In the genomic region with DNA sequence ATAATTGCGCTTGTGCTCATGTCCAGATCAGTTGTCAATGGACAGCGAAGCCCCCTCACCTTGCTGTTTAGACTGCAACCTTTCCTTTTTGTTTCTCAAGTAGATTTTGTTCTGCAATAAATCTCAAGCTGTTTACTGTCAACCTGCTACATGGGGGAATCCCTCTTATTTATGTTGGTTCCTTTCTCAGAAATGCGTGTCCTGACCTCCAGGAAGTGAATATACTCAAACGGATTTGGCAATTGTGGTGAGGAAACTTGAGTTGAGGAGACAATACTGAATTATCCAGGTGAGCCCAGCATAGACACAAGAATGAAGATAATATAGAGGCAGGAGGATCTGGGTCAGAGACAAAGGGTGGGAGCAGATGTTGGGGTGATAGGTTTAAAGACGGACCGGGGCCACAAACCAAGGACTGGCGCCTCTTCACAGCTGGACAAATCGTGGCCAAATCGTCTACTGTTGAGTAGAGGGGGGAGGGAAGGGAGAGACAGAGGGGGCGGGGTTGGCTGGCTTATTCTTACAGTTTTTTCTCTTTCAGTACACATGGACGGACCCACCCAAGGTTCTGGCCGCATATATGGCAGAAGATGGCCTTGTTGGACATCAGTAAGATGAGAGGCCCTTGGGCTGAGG, we compare ENCODE assay signal across 21 mouse cellular contexts. TPM values are rescaled to one million over a fixed set of nuclear protein-coding genes. Genes with fewer than 3 reads are reported as not detected.
DNase-seq lines count a peak whose midpoint lies in the region; ATAC-seq lines count a peak whose summit lies in the region.
"Had no signal": no experiment of that assay in that cellular context is flagged by ENCODE, and none has a peak within 500 bp of the region (broad histone marks: within the 10 kb centered on the region; RNA-seq: fewer than 3 reads in every experiment).

No protein-coding gene starts in this region.

- H3K27ac ChIP-seq in forebrain, embryonic 16.5 days (ENCODE audit: low read length), result peak overlapping the region; percentile 11; the same call in 1 of the 2 replicates
- no peak overlapping the region for H3K27ac ChIP-seq in forebrain, embryonic 14.5 days (ENCODE audit: low read depth, low read length)
- H3K27ac ChIP-seq: heart, embryonic 10.5 days; hindbrain, embryonic 12.5 days; limb, embryonic 10.5 days had no signal

- no peak overlapping the region for H3K9ac ChIP-seq in forebrain, embryonic 16.5 days (replicated peaks; ENCODE audit: low read depth, low read length)
- no peak overlapping the region for H3K9ac ChIP-seq in forebrain, embryonic 14.5 days (ENCODE audit: low read length)
- H3K9ac ChIP-seq: hindbrain, embryonic 12.5 days had no signal

- H3K27me3 ChIP-seq in forebrain, embryonic 16.5 days (replicated peaks; ENCODE audit: control insufficient read depth, insufficient read depth, low read length), result no peaks in the 10 kb centered on the region
- no peaks in the 10 kb centered on the region for H3K27me3 ChIP-seq in forebrain, embryonic 14.5 days (replicated peaks; ENCODE audit: control insufficient read depth, insufficient read depth, low read length)

- intact Hi-C loops in heart, postnatal 14 days (cut with DNase I), result no loop called here

- no peak for ATAC-seq in forebrain, embryonic 16.5 days
- no peak for ATAC-seq in forebrain, embryonic 14.5 days
- peak; percentile 38 for ATAC-seq in activated CD4-positive, CD25-positive, alpha-beta regulatory T cell, adult 4 months
- ATAC-seq in megakaryocyte progenitor cell, adult 5-6 weeks (replicated peaks; ENCODE audit: poor library complexity), result peak; percentile 18

- H3K4me1 ChIP-seq in forebrain, embryonic 16.5 days (replicated peaks; ENCODE audit: control insufficient read depth, insufficient read depth, low read length), result peaks cover 18% of the 10 kb centered on the region
- no peaks in the 10 kb centered on the region; the same call in 1 of the 2 replicates for H3K4me1 ChIP-seq in forebrain, embryonic 14.5 days (ENCODE audit: control insufficient read depth, insufficient read depth, low read length)
- H3K4me1 ChIP-seq: heart, embryonic 10.5 days; hindbrain, embryonic 12.5 days had no signal

- no peak for DNase-seq in forebrain, embryonic 14.5 days (ENCODE audit: low spot score)
- peak; percentile 14 for DNase-seq in CD4-positive helper T cell, adult 2 months (ENCODE audit: low read depth, low spot score)
- DNase-seq in heart, postnatal 14 days, result no peak
- no peak for DNase-seq in frontal cortex, adult 2 months (ENCODE audit: extremely low spot score in 1 of 2, low spot score in 1 of 2)
- DNase-seq: cerebellum, adult 9-10 months; gastrocnemius, postnatal 14 days; kidney, adult 8-10 months; kidney, postnatal 25 days had no signal

- H3K4me3 ChIP-seq in forebrain, embryonic 16.5 days (replicated peaks; ENCODE audit: low read length), result no peak overlapping the region
- H3K4me3 ChIP-seq in forebrain, embryonic 14.5 days (ENCODE audit: low read depth, low read length), result no peak overlapping the region
- H3K4me3 ChIP-seq: heart, embryonic 10.5 days; hindbrain, embryonic 12.5 days; limb, embryonic 10.5 days had no signal

- H3K36me3 ChIP-seq in forebrain, embryonic 16.5 days (ENCODE audit: control insufficient read depth, insufficient read depth), result no peaks in the 10 kb centered on the region
- no peaks in the 10 kb centered on the region for H3K36me3 ChIP-seq in forebrain, embryonic 14.5 days (ENCODE audit: control insufficient read depth, insufficient read depth, low read length)
- H3K36me3 ChIP-seq: heart, embryonic 10.5 days; hindbrain, embryonic 12.5 days; limb, embryonic 10.5 days had no signal

- no peaks in the 10 kb centered on the region for H3K9me3 ChIP-seq in forebrain, embryonic 16.5 days (ENCODE audit: control insufficient read depth, low read length)
- H3K9me3 ChIP-seq in forebrain, embryonic 14.5 days (replicated peaks; ENCODE audit: control insufficient read depth, low read length), result no peaks in the 10 kb centered on the region
- H3K9me3 ChIP-seq: heart, embryonic 10.5 days; hindbrain, embryonic 12.5 days; limb, embryonic 10.5 days had no signal

- WGBS in forebrain, embryonic 16.5 days, result 86% methylated on average over 12 of the region's 12 CpGs
- 88% methylated on average over 12 of the region's 12 CpGs for WGBS in forebrain, embryonic 14.5 days

- H3K4me2 ChIP-seq in forebrain, embryonic 16.5 days (ENCODE audit: low read length), result no peak overlapping the region
- no peak overlapping the region for H3K4me2 ChIP-seq in forebrain, embryonic 14.5 days (ENCODE audit: low read length)
- H3K4me2 ChIP-seq: hindbrain, embryonic 12.5 days; liver, embryonic 11.5 days had no signal

RNA-seq across cellular contexts. Expression of gene Gcg, which starts 22.5 kb away (rescaled TPM):
- polyA plus RNA-seq in forebrain, embryonic 16.5 days (2015; fragmentation: Nextera tagmentation; extraction: Ambion mirVana), result 2.7 and 2.8 TPM in 2 replicates
- polyA plus RNA-seq in forebrain, embryonic 14.5 days (2014; fragmentation: Nextera tagmentation; extraction: Ambion mirVana), result 2.7 and 3.0 TPM in 2 replicates
- not detected for polyA plus RNA-seq in activated CD4-positive, CD25-positive, alpha-beta regulatory T cell, adult 4 months (2017; shearing (Covaris generic))
- not detected in 2 replicates for total RNA-seq in megakaryocyte progenitor cell, adult 5-6 weeks (2015)
- total RNA-seq in megakaryocyte progenitor cell, adult 5-6 weeks (2017), result not detected in 2 replicates
- not detected for total RNA-seq in heart, postnatal 14 days (2021)
- polyA plus RNA-seq in frontal cortex, adult 2 months (2012; rRNA removed), result 0.08 and 0.13 TPM in 2 replicates
- total RNA-seq: adrenal gland, adult 18-20 months; gastrocnemius, postnatal 14 days; layer of hippocampus, adult 8-10 months; left cerebral cortex, adult 18-20 months had no signal
- polyA plus RNA-seq: C2C12; heart, postnatal 0 days; hindbrain, embryonic 12.5 days; urinary bladder, adult 2 months had no signal

RNA-seq across cellular contexts. Expression of gene Dpp4, which starts 48.9 kb away (rescaled TPM):
- polyA plus RNA-seq in forebrain, embryonic 16.5 days (2015; fragmentation: Nextera tagmentation; extraction: Ambion mirVana), result 1.3 and 1.8 TPM in 2 replicates
- polyA plus RNA-seq in forebrain, embryonic 14.5 days (2014; fragmentation: Nextera tagmentation; extraction: Ambion mirVana), result 1.6 and 1.7 TPM in 2 replicates
- 100 to 1,000 TPM in 1 of 2 experiments, 10 to 100 TPM in 1; 89.9 to 107 TPM for polyA plus RNA-seq in activated CD4-positive, CD25-positive, alpha-beta regulatory T cell, adult 4 months (2017; shearing (Covaris generic))
- 9.8 and 10.0 TPM in 2 replicates for total RNA-seq in megakaryocyte progenitor cell, adult 5-6 weeks (2015)
- total RNA-seq in megakaryocyte progenitor cell, adult 5-6 weeks (2017), result 13.8 and 16.4 TPM in 2 replicates
- 1 to 10 TPM; 7.2 to 8.2 TPM for total RNA-seq in heart, postnatal 14 days (2021)
- polyA plus RNA-seq in frontal cortex, adult 2 months (2012; rRNA removed), result 1.7 and 1.9 TPM in 2 replicates
- polyA plus RNA-seq: C2C12 had no signal

Comparison
In these comparisons a context has a peak if more than half of its experiments do, and no peak if none do; other contexts are left out.
1. ATAC-seq: peak in activated CD4-positive, CD25-positive, alpha-beta regulatory T cell, adult 4 months (single experiment) and megakaryocyte progenitor cell, adult 5-6 weeks (single experiment); none in forebrain, embryonic 16.5 days (single experiment) and forebrain, embryonic 14.5 days (single experiment).
2. RNA of gene Dpp4, which starts 48.9 kb away (polyA plus RNA-seq): 89.9 to 107 TPM in activated CD4-positive, CD25-positive, alpha-beta regulatory T cell, adult 4 months; 1.7 to 1.9 TPM in frontal cortex, adult 2 months, 1.6 to 1.7 TPM in forebrain, embryonic 14.5 days and 1.3 to 1.8 TPM in forebrain, embryonic 16.5 days; every median in the first group is over 10 times any median in the second.